Mouse (Mus musculus) lung, adult 10 weeks (tissue): ENCODE data around the gene Pnpt1. TPM values are rescaled to one million over a fixed set of nuclear protein-coding genes. Genes with fewer than 3 reads are reported as not detected.

Experiments
- polyA plus RNA-seq: library from polyadenylated mRNA; stranded (reverse); fragments of 350-450 nt; fragmentation: Illumina TruSeq; extraction: RNeasy Lipid Tissue Mini Kit (QIAGEN cat#74804); gene quantifications from one replicate; pipeline ENCODE4 v1.2.3, GENCODE M21; 2014; ENCODE audit warnings: low read depth, low replicate concordance; ENCODE audit not compliant: insufficient read depth

Pnpt1 gene
- polyA plus RNA-seq = 11.2 TPM

DNA sequence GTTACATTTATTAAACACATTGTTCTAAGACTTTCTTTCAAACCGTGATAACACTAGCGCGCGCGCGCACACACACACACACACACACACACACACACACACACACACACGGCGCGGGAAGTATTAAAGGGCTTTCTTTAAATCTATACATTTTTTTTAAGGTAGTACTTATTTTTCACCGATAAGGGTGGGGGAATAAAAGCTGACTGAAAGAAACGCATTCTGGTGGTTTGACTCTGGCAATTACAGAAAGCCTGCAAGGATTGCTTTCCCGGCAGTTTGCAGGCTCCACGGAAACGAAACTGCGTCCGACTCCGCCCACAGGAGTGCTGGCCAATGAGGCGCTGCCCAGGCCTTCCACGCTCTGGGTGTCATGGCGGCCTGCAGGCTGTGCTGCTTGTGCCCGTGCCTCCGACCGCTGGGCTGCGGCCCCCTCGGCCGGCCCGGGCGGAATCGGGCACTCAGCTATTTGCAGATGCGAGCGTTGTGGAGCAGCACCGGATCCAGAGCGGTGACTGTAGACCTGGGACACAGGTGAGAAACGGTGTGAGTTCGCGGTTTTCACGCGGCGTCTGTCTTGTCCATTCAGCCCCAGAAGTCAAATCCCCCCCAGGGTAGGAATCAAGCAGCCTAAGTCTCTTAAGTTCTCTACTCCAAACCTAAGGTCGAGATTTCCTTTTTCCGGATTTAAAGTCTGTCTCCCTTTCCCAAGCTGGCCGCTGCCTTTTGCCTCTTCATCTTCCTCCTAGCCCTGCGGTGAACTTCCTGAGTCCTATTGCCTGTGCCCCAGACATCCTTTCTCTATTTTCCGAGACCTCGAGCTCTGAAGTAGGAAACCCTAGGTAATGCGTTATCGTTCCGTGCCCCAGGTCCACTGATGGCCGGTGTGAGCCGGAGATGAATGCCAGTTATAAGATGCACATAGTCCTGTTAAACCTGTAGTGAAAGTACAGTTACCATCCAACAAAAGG lies at the start of gene Pnpt1:
Gene Pnpt1, plus strand, starts transcription at position 360 of the 971 bp plus-strand sequence.

DNA sequence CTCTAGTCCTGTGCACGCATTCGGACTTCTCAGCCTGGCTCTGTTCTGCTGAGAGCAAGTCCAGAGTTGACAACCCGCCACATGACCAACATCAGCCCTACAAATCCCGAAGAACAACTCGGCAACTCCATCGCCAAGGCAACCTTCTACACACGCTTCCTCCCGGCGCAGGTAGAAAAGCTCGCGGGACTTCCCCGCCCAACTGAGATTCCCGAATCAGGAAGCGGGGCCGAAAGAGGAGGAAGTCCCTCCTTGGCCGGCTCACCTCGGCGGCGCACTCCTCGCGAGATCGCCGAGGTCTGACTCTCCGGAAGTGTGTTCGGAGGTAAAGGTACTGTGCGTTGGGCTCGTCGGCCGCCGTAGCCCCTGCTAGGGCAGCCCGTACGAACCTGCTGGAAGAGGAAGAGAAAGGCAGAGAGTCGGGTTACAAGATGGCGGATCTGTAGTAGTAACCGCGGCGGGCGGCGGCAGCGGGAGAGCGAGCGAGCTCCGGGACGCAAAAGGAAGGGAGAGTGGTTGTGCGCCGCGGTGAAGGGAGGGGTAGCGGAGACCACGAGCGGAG lies 42.1 kb downstream of the Pnpt1 start, which contains the start of gene Ppp4r3b:
Gene Ppp4r3b, plus strand, starts transcription at position 328 of the 562 bp plus-strand sequence.

Other genes starting within 250 kb of the Pnpt1 start
- 25.4 TPM for gene Ppp4r3b, start 42.1 kb downstream of the Pnpt1 start, polyA plus RNA-seq
- 31.4 TPM for gene Cfap36, start 116.7 kb downstream of the Pnpt1 start, polyA plus RNA-seq
- 2.5 TPM for gene Ccdc88a, start 242.9 kb downstream of the Pnpt1 start, polyA plus RNA-seq